Mouse (Mus musculus) lung, adult 2 months (tissue): ENCODE measurements around the gene Vwa8.

Experiments
- CTCF ChIP-seq: fragments of 200-500 bp; IDR thresholded peaks from 2 replicates; pipeline ENCODE4 v1.5.1; 2011; ENCODE audit warnings: mild to moderate bottlenecking, low read length, control low read depth; ENCODE audit not compliant: insufficient read depth
- POLR2A ChIP-seq: fragments of 200-500 bp; IDR thresholded peaks from 2 replicates; pipeline ENCODE4 v1.6.1; 2011; ENCODE audit warnings: low read depth, mild to moderate bottlenecking, control low read depth, low read length, borderline replicate concordance; ENCODE audit errors: extremely low read depth

DNA sequence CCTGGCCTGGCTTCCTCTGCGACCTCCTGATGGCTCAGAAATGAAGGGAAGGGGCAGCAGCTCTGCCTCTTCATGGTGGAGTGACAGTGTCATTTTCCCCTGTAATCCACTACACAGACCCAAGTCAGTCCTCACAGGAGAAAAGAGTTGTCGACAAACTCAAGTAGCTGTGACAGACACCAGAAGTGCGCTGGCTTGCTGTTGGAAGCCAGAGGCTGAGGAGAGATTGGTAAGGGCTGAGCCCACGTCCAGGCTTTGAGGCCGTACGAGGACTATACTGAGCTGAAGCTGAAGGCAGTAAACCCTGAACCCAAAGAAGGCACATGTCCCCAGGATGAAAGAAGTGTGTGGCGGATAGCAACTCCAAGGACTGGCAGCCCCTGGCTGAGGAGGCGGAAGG lies 376.6 kb downstream of the Vwa8 start:
- TF ChIP-seq CTCF (no peak), POLR2A (no peak)
